Mouse (Mus musculus): ENCODE results near the gene Xk.
"Not testable (repeated sequence)": the region's sequence is repeated elsewhere in the genome, so short reads cannot be mapped to it uniquely, and the experiment has no call there.

Gene Xk

DNA sequence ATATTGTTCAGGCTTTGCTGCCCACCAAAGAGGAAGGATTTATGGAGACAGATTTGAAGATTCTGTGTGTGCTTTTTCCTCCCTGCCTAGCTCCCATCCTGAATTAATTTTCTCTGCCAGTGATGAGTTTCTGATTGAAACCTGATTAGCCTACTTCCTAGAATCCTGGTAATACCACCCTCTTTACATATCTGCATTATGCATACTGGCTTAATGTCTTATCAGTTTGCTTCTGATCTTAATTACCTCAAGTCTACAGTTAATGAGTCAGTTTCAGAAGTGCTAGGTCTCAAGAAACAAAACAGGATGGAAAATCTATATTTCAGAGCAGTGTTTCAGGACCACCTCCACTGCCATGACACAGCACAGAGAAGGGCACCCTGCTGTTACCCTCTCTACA, 43.9 kb downstream of the Xk start:
- DNase-seq (ENCODE audit: low spot score in 2 of 2): not testable (repeated sequence)

DNA sequence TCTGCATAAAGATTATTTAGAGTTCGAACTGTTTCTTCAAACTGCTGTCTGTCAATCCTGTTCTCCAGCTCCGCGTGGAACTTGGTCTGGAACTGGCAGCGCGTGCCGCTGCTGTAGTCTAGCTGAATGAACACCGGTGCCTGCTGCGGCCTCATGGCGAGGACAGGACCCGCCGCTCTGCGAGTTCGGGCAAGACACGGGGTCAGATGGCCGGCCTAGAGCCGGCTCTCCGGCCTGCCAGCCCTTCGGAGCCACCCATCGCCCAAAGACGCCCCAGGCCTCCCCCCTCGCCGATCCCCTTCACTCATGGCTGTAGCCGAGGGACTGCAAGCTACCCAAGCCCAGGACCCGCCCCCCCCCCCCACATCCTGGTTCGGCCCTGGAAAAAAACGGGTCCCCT, 55.4 kb downstream of the Xk start:
- DNase-seq (ENCODE audit: low spot score in 2 of 2): not testable (repeated sequence)

DNA sequence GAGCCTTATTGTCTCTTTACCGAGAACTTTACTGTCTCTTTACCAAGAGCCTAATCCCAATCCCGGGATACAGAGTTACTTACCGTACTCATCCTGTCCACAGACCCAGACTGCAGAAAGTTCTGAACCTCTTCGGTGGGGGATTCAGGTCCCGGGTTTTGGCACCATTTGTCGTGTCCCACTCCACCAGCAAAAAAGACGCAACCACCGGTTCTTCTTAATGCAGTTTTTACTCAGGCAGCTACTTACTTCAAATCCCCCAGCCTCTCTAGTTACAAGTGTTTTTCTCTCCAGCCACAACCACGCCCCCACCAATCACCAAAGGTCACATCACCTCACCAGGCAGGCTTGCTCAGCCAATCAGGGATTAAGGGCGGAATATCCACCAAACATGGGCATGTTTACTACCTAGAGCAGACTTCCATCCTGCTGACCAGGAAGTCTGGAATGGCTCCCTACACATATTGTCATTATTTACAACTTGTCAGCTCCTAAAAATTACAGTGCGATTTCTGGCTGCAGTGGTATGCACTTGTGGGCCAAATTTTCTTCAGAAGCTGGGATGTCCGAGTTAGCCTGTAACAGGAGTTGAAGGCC, 59.9 kb downstream of the Xk start:
- not testable (repeated sequence) for DNase-seq (ENCODE audit: low spot score in 2 of 2)

DNA sequence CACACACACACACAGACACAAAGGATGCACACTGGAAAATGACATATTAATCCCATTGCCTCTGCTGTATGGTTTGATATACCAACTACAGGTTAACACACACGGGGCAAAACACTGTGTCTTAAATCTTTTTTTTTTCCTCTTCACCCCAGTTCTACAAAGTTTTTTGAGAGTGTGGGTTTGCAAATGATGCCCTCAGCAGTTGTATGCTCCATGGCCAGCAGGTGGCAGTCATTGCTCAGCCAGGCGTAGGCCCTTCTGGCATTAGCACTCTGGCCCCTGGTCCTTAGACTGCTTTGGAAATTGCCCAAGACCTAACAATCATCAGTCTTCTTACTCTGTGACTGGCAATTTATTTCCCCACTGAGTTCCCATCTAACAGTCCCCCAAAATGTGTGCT, 60.5 kb downstream of the Xk start:
- peak; percentile 3 to 25 for DNase-seq (ENCODE audit: low spot score in 2 of 2)

DNA sequence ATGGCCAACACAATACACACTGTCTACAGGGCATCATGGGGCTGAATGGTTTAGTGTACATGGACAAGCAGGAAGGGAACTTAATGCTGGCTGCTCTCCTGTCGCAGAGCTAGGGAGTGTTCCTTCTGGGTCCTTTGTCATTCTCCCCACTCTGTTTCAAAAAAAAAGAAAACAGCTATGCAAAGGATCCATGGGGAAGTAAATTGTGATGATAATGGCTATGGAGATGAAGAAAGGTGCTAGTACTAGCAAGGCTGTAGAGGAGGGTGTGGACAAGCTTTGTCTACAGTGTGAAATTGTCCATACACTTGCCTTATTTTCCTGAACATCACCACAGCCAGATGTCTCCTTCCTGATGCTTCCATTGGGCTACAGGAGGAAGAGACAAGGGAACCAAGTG, 62.4 kb downstream of the Xk start:
- DNase-seq (ENCODE audit: low spot score in 2 of 2): not testable (repeated sequence)

DNA sequence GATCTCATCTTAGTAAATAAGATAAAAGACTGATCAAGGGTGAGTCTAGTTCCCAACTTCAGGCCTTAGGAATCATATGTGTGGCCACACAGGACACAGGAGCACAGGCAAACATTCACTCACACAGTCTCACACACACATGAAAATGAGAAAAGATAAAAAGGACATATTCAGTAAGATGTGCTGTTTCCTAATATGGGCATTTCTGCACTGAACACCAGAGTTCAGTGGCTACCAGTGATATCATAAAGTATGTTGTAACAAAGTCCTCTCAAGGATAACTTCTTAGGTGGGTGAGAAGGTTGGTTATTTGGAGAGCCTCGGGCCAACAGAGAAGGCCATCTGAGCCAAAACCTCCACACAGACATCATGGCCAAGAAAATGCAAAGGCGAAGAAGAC, 77.8 kb downstream of the Xk start, which contains the start of gene H2al1k:
Gene H2al1k (plus strand): TSS at position 301 of the 400 bp plus-strand sequence.
- DNase-seq (ENCODE audit: low spot score in 2 of 2): not testable (repeated sequence)
